Mouse (Mus musculus) liver, adult 2 months (tissue): Measurements from ENCODE around the gene Tox2.

Experiments used
- CTCF ChIP-seq: fragments of 200-500 bp; IDR thresholded peaks from 2 replicates; pipeline ENCODE4 v1.5.1; 2011; ENCODE audit warnings: low read depth, low read length, control low read depth
- POLR2A ChIP-seq: fragments of 200-500 bp; IDR thresholded peaks from 2 replicates; pipeline ENCODE4 v1.6.1; 2011; ENCODE audit warnings: low read length, control low read depth; ENCODE audit not compliant: insufficient read depth; ENCODE audit errors: extremely low read depth

DNA sequence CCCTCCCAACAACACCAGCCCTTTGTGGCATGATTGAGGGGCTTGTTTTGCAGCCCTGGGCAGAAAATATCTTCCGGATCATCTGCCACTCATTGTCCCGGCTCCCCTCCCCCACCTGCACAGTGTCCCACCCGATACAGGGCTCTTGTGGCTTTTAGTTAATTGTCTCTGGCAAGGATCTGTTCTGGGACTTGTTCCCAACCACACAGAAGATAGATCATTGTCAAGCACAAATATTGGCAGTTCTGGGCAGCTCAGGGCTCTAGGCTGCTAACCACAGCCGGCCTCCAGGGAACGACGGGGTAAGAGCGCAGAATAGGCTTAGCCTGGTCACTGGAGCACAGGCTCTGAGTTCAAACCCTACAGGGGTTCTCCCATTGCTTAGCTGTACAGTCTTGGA, 33.1 kb downstream of the Tox2 start:
- no peak for TF ChIP-seq CTCF
- TF ChIP-seq POLR2A = no peak
